Mouse (Mus musculus): ENCODE measurements around the gene Ttf1. TPM values are rescaled to one million over a fixed set of nuclear protein-coding genes. Genes with fewer than 3 reads are reported as not detected.

The Ttf1 gene
- 15.3 and 19.0 TPM in 2 replicates for polyA plus RNA-seq (2012; rRNA removed)

- H3K27ac ChIP-seq (ENCODE audit: insufficient read depth, low read length): no peak within 1 kb of the TSS
- H3K4me1 ChIP-seq (ENCODE audit: control insufficient read depth, insufficient read depth, low read length): peaks cover 2% of the 10 kb centered on the region; the same call in 1 of the 2 replicates
- TF ChIP-seq POLR2A (IDR thresholded peaks at IDR 0.05; ENCODE audit: extremely low read depth, insufficient read depth, low read length) (peak; percentile 75), CTCF (IDR thresholded peaks at IDR 0.05; ENCODE audit: extremely low read depth, insufficient read depth, low read length) (no peak)
- peak within 1 kb of the TSS; percentile 72 for H3K4me3 ChIP-seq (ENCODE audit: insufficient read depth, low read length)
Measured at GRCm38 (mm10) chr2:29060135-29060597, at the start of gene Ttf1. Gene Ttf1 (plus strand): TSS chr2:29060262.

GRCm38 (mm10) chr2:29012523-29012922, 47.5 kb upstream of the Ttf1 start:
- Histone ChIP-seq H3K4me3 (ENCODE audit: insufficient read depth, low read length) (no peak overlapping the region), H3K4me1 (ENCODE audit: control insufficient read depth, insufficient read depth, low read length) (no peaks in the 10 kb centered on the region), H3K27ac (ENCODE audit: insufficient read depth, low read length) (no peak overlapping the region)
- TF ChIP-seq POLR2A (IDR thresholded peaks at IDR 0.05; ENCODE audit: extremely low read depth, insufficient read depth, low read length) (no peak), CTCF (IDR thresholded peaks at IDR 0.05; ENCODE audit: extremely low read depth, insufficient read depth, low read length) (no peak)

GRCm38 (mm10) chr2:29016599-29017587, 43.2 kb upstream of the Ttf1 start:
- TF ChIP-seq POLR2A (IDR thresholded peaks at IDR 0.05; ENCODE audit: extremely low read depth, insufficient read depth, low read length) (no peak), CTCF (IDR thresholded peaks at IDR 0.05; ENCODE audit: extremely low read depth, insufficient read depth, low read length) (no peak)
- H3K4me3 ChIP-seq (ENCODE audit: insufficient read depth, low read length): no peak overlapping the region
- H3K27ac ChIP-seq (ENCODE audit: insufficient read depth, low read length): no peak overlapping the region
- H3K4me1 ChIP-seq (ENCODE audit: control insufficient read depth, insufficient read depth, low read length): no peaks in the 10 kb centered on the region

- TF ChIP-seq POLR2A (IDR thresholded peaks at IDR 0.05; ENCODE audit: extremely low read depth, insufficient read depth, low read length) (no peak), CTCF (IDR thresholded peaks at IDR 0.05; ENCODE audit: extremely low read depth, insufficient read depth, low read length) (no peak)
- no peaks in the 10 kb centered on the region for H3K4me1 ChIP-seq (ENCODE audit: control insufficient read depth, insufficient read depth, low read length)
- H3K27ac ChIP-seq (ENCODE audit: insufficient read depth, low read length): no peak overlapping the region
- no peak overlapping the region for H3K4me3 ChIP-seq (ENCODE audit: insufficient read depth, low read length)
Measured at GRCm38 (mm10) chr2:29018680-29019079, 41.4 kb upstream of the Ttf1 start.

- no peak overlapping the region for H3K27ac ChIP-seq (ENCODE audit: insufficient read depth, low read length)
- H3K4me1 ChIP-seq (ENCODE audit: control insufficient read depth, insufficient read depth, low read length): no peaks in the 10 kb centered on the region
- H3K4me3 ChIP-seq (ENCODE audit: insufficient read depth, low read length): no peak overlapping the region
- TF ChIP-seq CTCF (IDR thresholded peaks at IDR 0.05; ENCODE audit: extremely low read depth, insufficient read depth, low read length) (no peak), POLR2A (IDR thresholded peaks at IDR 0.05; ENCODE audit: extremely low read depth, insufficient read depth, low read length) (no peak)
Measured at GRCm38 (mm10) chr2:29021025-29021424, 39.0 kb upstream of the Ttf1 start.

- TF ChIP-seq CTCF (IDR thresholded peaks at IDR 0.05; ENCODE audit: extremely low read depth, insufficient read depth, low read length): no peak
- no peak for TF ChIP-seq POLR2A (IDR thresholded peaks at IDR 0.05; ENCODE audit: extremely low read depth, insufficient read depth, low read length)
- no peak overlapping the region for H3K4me3 ChIP-seq (ENCODE audit: insufficient read depth, low read length)
- H3K27ac ChIP-seq (ENCODE audit: insufficient read depth, low read length): no peak overlapping the region
- H3K4me1 ChIP-seq (ENCODE audit: control insufficient read depth, insufficient read depth, low read length): no peaks in the 10 kb centered on the region
Measured at GRCm38 (mm10) chr2:29023001-29023400, 37.1 kb upstream of the Ttf1 start.

- Histone ChIP-seq H3K4me3 (ENCODE audit: insufficient read depth, low read length) (no peak overlapping the region), H3K4me1 (ENCODE audit: control insufficient read depth, insufficient read depth, low read length) (no peaks in the 10 kb centered on the region), H3K27ac (ENCODE audit: insufficient read depth, low read length) (no peak overlapping the region)
- no peak for TF ChIP-seq CTCF (IDR thresholded peaks at IDR 0.05; ENCODE audit: extremely low read depth, insufficient read depth, low read length)
- no peak for TF ChIP-seq POLR2A (IDR thresholded peaks at IDR 0.05; ENCODE audit: extremely low read depth, insufficient read depth, low read length)
Measured at GRCm38 (mm10) chr2:29025284-29025683, 34.8 kb upstream of the Ttf1 start.

GRCm38 (mm10) chr2:29030048-29030734, 29.9 kb upstream of the Ttf1 start:
- Histone ChIP-seq H3K27ac (ENCODE audit: insufficient read depth, low read length) (no peak overlapping the region), H3K4me1 (ENCODE audit: control insufficient read depth, insufficient read depth, low read length) (no peaks in the 10 kb centered on the region)

GRCm38 (mm10) chr2:29031951-29032350, 28.1 kb upstream of the Ttf1 start:
- TF ChIP-seq CTCF (IDR thresholded peaks at IDR 0.05; ENCODE audit: extremely low read depth, insufficient read depth, low read length) (no peak), POLR2A (IDR thresholded peaks at IDR 0.05; ENCODE audit: extremely low read depth, insufficient read depth, low read length) (no peak)
- Histone ChIP-seq H3K4me3 (ENCODE audit: insufficient read depth, low read length) (no peak overlapping the region), H3K27ac (ENCODE audit: insufficient read depth, low read length) (no peak overlapping the region), H3K4me1 (ENCODE audit: control insufficient read depth, insufficient read depth, low read length) (no peaks in the 10 kb centered on the region)

More at GRCm38 (mm10) chr2:29030048-29030734, 29.9 kb upstream of the Ttf1 start:
- TF ChIP-seq CTCF (IDR thresholded peaks at IDR 0.05; ENCODE audit: extremely low read depth, insufficient read depth, low read length) (no peak), POLR2A (IDR thresholded peaks at IDR 0.05; ENCODE audit: extremely low read depth, insufficient read depth, low read length) (no peak)
- no peak overlapping the region for H3K4me3 ChIP-seq (ENCODE audit: insufficient read depth, low read length)

Data from cortical plate, adult 2 months (tissue).